Mouse (Mus musculus): ENCODE results near the gene Olig1. TPM values are rescaled to one million over a fixed set of nuclear protein-coding genes. Genes with fewer than 3 reads are reported as not detected.

Olig1 gene
- total and polyA plus RNA-seq, 3 experiments = not detected

DNA sequence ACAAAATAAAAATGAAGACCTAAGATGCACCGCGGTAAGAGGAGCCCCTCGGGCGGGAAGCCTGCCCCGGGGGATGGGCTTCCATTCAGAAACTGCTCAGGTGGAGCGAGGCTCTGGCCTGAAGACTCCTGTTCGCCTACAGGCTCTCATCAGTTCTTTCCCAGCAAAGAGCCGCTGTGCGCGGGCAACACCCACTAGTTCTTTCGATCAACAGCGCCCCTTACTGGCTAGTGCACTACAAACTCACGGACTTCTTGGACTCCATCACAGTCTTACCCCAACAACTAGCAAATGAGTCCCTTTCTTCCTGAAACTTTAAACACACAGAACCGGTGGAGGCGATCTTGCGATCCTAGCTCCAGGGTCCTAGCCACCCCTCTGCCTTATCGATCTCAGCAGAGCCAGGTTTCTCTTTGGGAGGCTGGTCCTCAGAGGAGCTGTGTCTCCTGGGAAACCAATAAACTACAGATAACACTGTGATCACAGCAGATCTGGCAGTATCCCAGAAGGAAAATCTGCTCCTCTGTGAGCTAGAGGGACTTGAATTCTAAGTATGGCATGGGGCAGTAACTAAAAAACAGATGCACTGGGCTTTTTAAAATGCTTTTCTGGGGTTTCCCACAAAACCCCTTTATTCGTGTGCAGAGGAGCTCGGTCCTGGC lies 44.7 kb downstream of the Olig1 start:
- Histone ChIP-seq H3K4me1 (ENCODE audit: control insufficient read depth in 1 of 2, insufficient read depth in 2 of 2, low read length in 2 of 2) (no peaks in the 10 kb centered on the region), H3K9ac (ENCODE audit: control insufficient read depth, low read depth, low read length, poor library complexity, severe bottlenecking) (no peak overlapping the region), H3K79me2 (ENCODE audit: control insufficient read depth, insufficient read depth, low read length, poor library complexity) (no peaks in the 10 kb centered on the region), H3K27me3 (ENCODE audit: control insufficient read depth in 1 of 2, insufficient read depth in 2 of 2, low read length in 2 of 2) (peaks cover 0 to 3% of the 10 kb centered on the region in 2 experiments; a peak in 1 of 4 replicates), H3K36me3 (ENCODE audit: control insufficient read depth in 1 of 2, insufficient read depth in 2 of 2, low read length in 2 of 2) (no peaks in the 10 kb centered on the region), H3K27ac (ENCODE audit: control insufficient read depth, low read depth, low read length) (no peak overlapping the region), H3K9me3 (replicated peaks; ENCODE audit: insufficient read depth, low read length) (no peaks in the 10 kb centered on the region), H3K4me3 (ENCODE audit: control insufficient read depth in 1 of 2, insufficient read depth in 1 of 2, low read depth in 2 of 2, low read length in 2 of 2) (no peak overlapping the region)
- DNase-seq (ENCODE audit: low read depth, low spot score) = peak; percentile 75
- no peak for TF ChIP-seq HCFC1 (IDR thresholded peaks at IDR 0.05; ENCODE audit: low read depth, low read length)
- TF ChIP-seq POLR2AphosphoS2 (IDR thresholded peaks at IDR 0.05; ENCODE audit: low read length) = no peak
- TF ChIP-seq ELF1 (IDR thresholded peaks at IDR 0.05; ENCODE audit: low read depth, low read length) = no peak
- TF ChIP-seq RAD21 (IDR thresholded peaks at IDR 0.05; ENCODE audit: low read depth, low read length) = peak; percentile 69
- TF ChIP-seq USF2 (IDR thresholded peaks at IDR 0.05; ENCODE audit: borderline replicate concordance in 1 of 2, insufficient read depth in 1 of 2, low read depth in 1 of 2, low read length in 2 of 2) = no peak
- TF ChIP-seq POLR2A (IDR thresholded peaks at IDR 0.05; ENCODE audit: control insufficient read depth in 1 of 2, insufficient read depth in 1 of 2, low read depth in 1 of 2, low read length in 2 of 2, poor library complexity in 1 of 2) = no peak
- no peak for TF ChIP-seq MAX (IDR thresholded peaks at IDR 0.05; ENCODE audit: low read length)
- TF ChIP-seq TCF12 (IDR thresholded peaks at IDR 0.05; ENCODE audit: low read depth, low read length) = no peak
- no peak for TF ChIP-seq MYB (IDR thresholded peaks at IDR 0.05; ENCODE audit: low read depth, low read length)
- TF ChIP-seq ZNF384 (IDR thresholded peaks at IDR 0.05; ENCODE audit: low read depth, low read length) = no peak
- no peak for TF ChIP-seq E2F4 (IDR thresholded peaks at IDR 0.05; ENCODE audit: borderline replicate concordance, low read depth, low read length)
- no peak for TF ChIP-seq USF1 (IDR thresholded peaks at IDR 0.05; ENCODE audit: low read depth, low read length)
- TF ChIP-seq GATA1 (IDR thresholded peaks at IDR 0.05; ENCODE audit: low read depth, low read length) = no peak
- TF ChIP-seq MEF2A (IDR thresholded peaks at IDR 0.05; ENCODE audit: extremely low read depth, insufficient replicate concordance, low read depth, low read length, poor library complexity, severe bottlenecking) = no peak
- TF ChIP-seq ZKSCAN1 (IDR thresholded peaks at IDR 0.05; ENCODE audit: low read depth, low read length) = no peak
- peak; percentile 73 for TF ChIP-seq SMC3 (IDR thresholded peaks at IDR 0.05; ENCODE audit: low read depth, low read length)
- TF ChIP-seq ZC3H11A (IDR thresholded peaks at IDR 0.05; ENCODE audit: low read depth, low read length) = peak; percentile 72
- TF ChIP-seq JUND (IDR thresholded peaks at IDR 0.05; ENCODE audit: low read depth, low read length) = no peak
- no peak for TF ChIP-seq EP300 (IDR thresholded peaks at IDR 0.05; ENCODE audit: low read depth in 1 of 2, low read length in 2 of 2)
- TF ChIP-seq ZMIZ1 (IDR thresholded peaks at IDR 0.05; ENCODE audit: low read depth, low read length) = no peak
- TF ChIP-seq RCOR1 (IDR thresholded peaks at IDR 0.05; ENCODE audit: low read depth, low read length) = no peak
- TF ChIP-seq CTCF (IDR thresholded peaks at IDR 0.05 in 2 of 3, conservative IDR thresholded peaks at IDR 0.05 in 1 of 3; ENCODE audit: control insufficient read depth in 1 of 3, insufficient read depth in 1 of 3, low read depth in 2 of 3, low read length in 3 of 3, poor library complexity in 1 of 3, severe bottlenecking in 1 of 3) = peak; percentile 29 to 71 (median 66)
- no peak for TF ChIP-seq CHD2 (IDR thresholded peaks at IDR 0.05; ENCODE audit: low read length)
- no peak for TF ChIP-seq UBTF (IDR thresholded peaks at IDR 0.05; ENCODE audit: borderline replicate concordance, insufficient read depth, low read depth, low read length)
- TF ChIP-seq MYC (IDR thresholded peaks at IDR 0.05; ENCODE audit: low read depth, low read length) = no peak

All from MEL (cell line).